ENCODE assay signal across 7 mouse cellular contexts in the genomic region with DNA sequence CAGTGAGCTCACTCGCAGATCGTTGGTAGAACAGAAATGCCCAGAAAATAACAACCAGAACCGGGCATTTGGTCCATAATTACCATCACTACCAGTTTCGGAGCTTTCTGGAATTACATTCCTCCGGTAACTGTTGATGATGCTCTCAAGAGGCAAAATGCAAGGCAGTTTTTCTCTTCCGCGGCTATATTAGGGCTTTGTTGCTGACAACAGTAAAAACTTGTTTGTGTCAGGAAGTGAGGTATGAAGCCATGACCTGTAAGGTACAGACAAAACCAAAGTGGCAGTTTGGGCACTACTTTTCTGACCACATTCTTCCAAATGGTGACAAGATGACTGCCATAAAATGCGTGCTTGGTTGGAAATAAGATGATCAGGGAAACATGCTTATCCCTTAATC.
A peak's percentile ranks its signal among the peaks of the same experiment; 100 is the strongest.
DNase-seq lines count a peak whose midpoint lies in the region; ATAC-seq and TF ChIP-seq lines count a peak whose summit lies in the region.

No protein-coding gene starts in this region.

- 39% methylated on average over 8 of the region's 8 CpGs for WGBS in heart, embryonic 15.5 days
- WGBS in liver, postnatal 0 days (ENCODE audit: insufficient replicate concordance), result 38% methylated on average over 8 of the region's 8 CpGs

- no peak overlapping the region; the same call in 1 of the 2 replicates for H3K9ac ChIP-seq in heart, embryonic 15.5 days
- no peak overlapping the region; the same call in 1 of the 2 replicates for H3K9ac ChIP-seq in liver, postnatal 0 days (replicated peaks)

- no peak for TF ChIP-seq CTCF in liver, postnatal 0 days (IDR thresholded peaks at IDR 0.05; ENCODE audit: low read depth)

- no peak overlapping the region for H3K27ac ChIP-seq in heart, embryonic 15.5 days
- no peak overlapping the region for H3K27ac ChIP-seq in liver, postnatal 0 days (ENCODE audit: low read depth)

- H3K4me1 ChIP-seq in heart, embryonic 15.5 days (replicated peaks), result peaks cover 35% of the 10 kb centered on the region
- peaks cover 33% of the 10 kb centered on the region for H3K4me1 ChIP-seq in liver, postnatal 0 days (ENCODE audit: insufficient read depth)

- no peak for TF ChIP-seq EP300 in liver, postnatal 0 days (IDR thresholded peaks at IDR 0.05; ENCODE audit: low read depth)

- H3K4me3 ChIP-seq in heart, embryonic 15.5 days, result peak overlapping the region; percentile 71
- peak overlapping the region; percentile 60 for H3K4me3 ChIP-seq in liver, postnatal 0 days (ENCODE audit: low read depth, low read length)

- H3K27me3 ChIP-seq in heart, embryonic 15.5 days, result peaks cover 45% of the 10 kb centered on the region
- H3K27me3 ChIP-seq in liver, postnatal 0 days (ENCODE audit: insufficient read depth, low read length), result peaks cover 56% of the 10 kb centered on the region

- no peaks in the 10 kb centered on the region for H3K36me3 ChIP-seq in heart, embryonic 15.5 days
- no peaks in the 10 kb centered on the region for H3K36me3 ChIP-seq in liver, postnatal 0 days (replicated peaks; ENCODE audit: insufficient read depth, low read length)

- peak overlapping the region; percentile 100 for H3K4me2 ChIP-seq in heart, embryonic 15.5 days
- peak overlapping the region; percentile 95 for H3K4me2 ChIP-seq in liver, postnatal 0 days (ENCODE audit: low read depth, low read length)

- H3K9me3 ChIP-seq in heart, embryonic 15.5 days (replicated peaks), result no peaks in the 10 kb centered on the region
- H3K9me3 ChIP-seq in liver, postnatal 0 days (ENCODE audit: low read length), result no peaks in the 10 kb centered on the region

- peak; percentile 49 for DNase-seq in A20 (ENCODE audit: low read depth, low spot score)
- DNase-seq in CD4-positive, CD25-positive, alpha-beta regulatory T cell, adult 2 months (ENCODE audit: low read depth, low spot score), result peak; percentile 73
- no peak for DNase-seq in liver, postnatal 0 days
- DNase-seq in cerebellum, postnatal 36 days, result no peak
- DNase-seq in thymus, postnatal 25 days, result no peak
- DNase-seq in embryo, embryonic 10.5 days (ENCODE audit: low spot score), result no peak

- no peak for ATAC-seq in heart, embryonic 15.5 days (replicated peaks; ENCODE audit: insufficient number of reproducible peaks, insufficient read depth, low FRiP score, low read depth)
- ATAC-seq in liver, postnatal 0 days, result no peak

Comparison
In these comparisons a context has a peak if more than half of its experiments do, and no peak if none do; other contexts are left out.
1. DNase-seq: peak in A20 (single experiment) and CD4-positive, CD25-positive, alpha-beta regulatory T cell, adult 2 months (single experiment); none in liver, postnatal 0 days (single experiment), cerebellum, postnatal 36 days (0 of 2), thymus, postnatal 25 days (single experiment) and embryo, embryonic 10.5 days (single experiment).